Mouse (Mus musculus) bone marrow, adult 2 months (tissue): Measurements from ENCODE around the gene Sgk1.

Experiments used
- CTCF ChIP-seq: fragments of 200-500 bp; IDR thresholded peaks from 2 replicates; pipeline ENCODE4 v1.5.1; 2011; ENCODE audit warnings: low read length, control low read depth; ENCODE audit not compliant: control insufficient read depth, insufficient read depth
- POLR2A ChIP-seq: fragments of 200-500 bp; IDR thresholded peaks from 2 replicates; pipeline ENCODE4 v1.6.1; 2011; ENCODE audit warnings: low read depth, mild to moderate bottlenecking, control low read depth, low read length, borderline replicate concordance; ENCODE audit not compliant: control insufficient read depth

DNA sequence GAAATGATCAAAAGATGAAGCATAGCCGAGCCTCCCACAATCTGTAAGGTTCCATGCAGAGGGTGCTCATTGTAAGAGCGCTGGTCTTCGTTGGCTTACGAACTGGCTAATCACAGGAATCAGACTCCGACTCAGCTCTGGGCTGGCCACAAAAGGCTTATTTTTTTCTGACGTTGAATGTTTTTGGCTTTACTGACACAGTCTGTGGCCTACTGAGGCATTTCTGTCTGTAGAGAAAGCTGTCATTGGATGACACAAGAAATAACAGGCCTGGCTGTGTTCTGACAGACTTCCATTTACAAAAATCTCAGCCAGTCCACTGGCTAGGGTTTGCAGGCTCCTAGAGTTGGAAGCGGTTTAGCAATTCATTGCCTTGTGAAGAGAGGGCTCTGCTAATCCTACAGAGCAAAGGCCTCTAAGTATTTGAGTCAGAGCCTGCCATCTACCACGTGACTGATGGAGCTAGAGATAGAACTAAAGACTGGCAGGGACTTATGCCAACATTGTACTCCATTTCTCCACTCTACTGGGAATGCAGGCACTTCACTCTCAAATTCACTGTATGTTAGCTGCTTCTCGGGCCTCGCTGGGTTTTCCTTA lies 48.9 kb downstream of the Sgk1 start:
- no peak for TF ChIP-seq POLR2A
- TF ChIP-seq CTCF = no peak
